Mouse (Mus musculus): ENCODE results near the gene C77080. TPM values are rescaled to one million over a fixed set of nuclear protein-coding genes. Genes with fewer than 3 reads are reported as not detected.
"Not testable (repeated sequence)": the region's sequence is repeated elsewhere in the genome, so short reads cannot be mapped to it uniquely, and the experiment has no call there.

C77080 gene
- total and polyA plus RNA-seq, 2 experiments = 8.9 to 60.7 TPM

GRCm38 (mm10) chr4:129218569-129219175, 42.5 kb downstream of the C77080 start:
- Histone ChIP-seq H3K79me2 (ENCODE audit: control insufficient read depth, insufficient read depth, low read length) (no peaks in the 10 kb centered on the region), H3K4me1 (ENCODE audit: control insufficient read depth, insufficient read depth, low read length) (no peaks in the 10 kb centered on the region), H3K36me3 (ENCODE audit: control insufficient read depth, insufficient read depth, low read length) (peaks cover 40% of the 10 kb centered on the region), H3K9ac (ENCODE audit: low read depth, low read length) (no peak overlapping the region), H3K27ac (replicated peaks; ENCODE audit: insufficient read depth, low read depth, low read length) (no peak overlapping the region), H3K27me3 (ENCODE audit: control insufficient read depth, insufficient read depth, low read length) (no peaks in the 10 kb centered on the region), H3K4me3 (ENCODE audit: insufficient read depth, low read depth, low read length) (no peak overlapping the region)
- WGBS = 84% methylated on average over 7 of the region's 7 CpGs
- no peak for DNase-seq (ENCODE audit: extremely low read depth, low read depth, low spot score)
- TF ChIP-seq POLR2A (IDR thresholded peaks at IDR 0.05; ENCODE audit: extremely low read depth, insufficient read depth, low read length) = no peak
- TF ChIP-seq CTCF (IDR thresholded peaks at IDR 0.05; ENCODE audit: low read depth, low read length) = no peak

GRCm38 (mm10) chr4:129212486-129212885, 48.7 kb downstream of the C77080 start:
- H3K4me3 ChIP-seq (ENCODE audit: insufficient read depth, low read depth, low read length); H3K9ac ChIP-seq (ENCODE audit: low read depth, low read length); H3K27me3 ChIP-seq (ENCODE audit: control insufficient read depth, insufficient read depth, low read length); H3K4me1 ChIP-seq (ENCODE audit: control insufficient read depth, insufficient read depth, low read length); H3K27ac ChIP-seq (replicated peaks; ENCODE audit: insufficient read depth, low read depth, low read length); H3K79me2 ChIP-seq (ENCODE audit: control insufficient read depth, insufficient read depth, low read length); DNase-seq (ENCODE audit: extremely low read depth, low read depth, low spot score): not testable (repeated sequence)
- WGBS = 83% methylated on average over 3 of the region's 3 CpGs
- H3K36me3 ChIP-seq (ENCODE audit: control insufficient read depth, insufficient read depth, low read length) = peaks cover 33% of the 10 kb centered on the region

DNA sequence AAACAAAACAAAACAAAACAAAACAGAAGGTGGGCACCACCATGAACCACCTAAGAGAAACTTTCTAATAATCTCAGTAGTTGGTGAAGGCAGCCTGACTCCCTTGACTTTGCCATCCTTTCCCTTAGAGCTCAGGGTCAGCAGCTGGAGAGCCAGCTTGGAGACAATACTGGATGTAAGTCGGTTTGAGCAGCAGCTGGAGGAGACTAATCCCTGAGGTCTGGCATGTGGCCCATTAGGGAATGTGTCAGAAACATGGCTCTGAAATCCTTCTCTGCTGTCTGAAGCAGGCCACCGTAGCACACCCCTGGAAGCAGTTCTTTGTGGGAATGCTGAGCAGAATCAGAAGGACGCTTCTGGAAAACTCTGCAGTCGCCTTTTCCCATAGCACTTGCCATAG, 49.7 kb downstream of the C77080 start:
- Histone ChIP-seq H3K27me3 (ENCODE audit: control insufficient read depth, insufficient read depth, low read length) (no peaks in the 10 kb centered on the region), H3K79me2 (ENCODE audit: control insufficient read depth, insufficient read depth, low read length) (no peaks in the 10 kb centered on the region), H3K4me1 (ENCODE audit: control insufficient read depth, insufficient read depth, low read length) (no peaks in the 10 kb centered on the region), H3K9ac (ENCODE audit: low read depth, low read length) (no peak overlapping the region), H3K27ac (replicated peaks; ENCODE audit: insufficient read depth, low read depth, low read length) (no peak overlapping the region), H3K36me3 (ENCODE audit: control insufficient read depth, insufficient read depth, low read length) (peaks cover 38% of the 10 kb centered on the region), H3K4me3 (ENCODE audit: insufficient read depth, low read depth, low read length) (no peak overlapping the region)
- no peak for DNase-seq (ENCODE audit: extremely low read depth, low read depth, low spot score)
- no peak for TF ChIP-seq CTCF (IDR thresholded peaks at IDR 0.05; ENCODE audit: low read depth, low read length)
- no peak for TF ChIP-seq POLR2A (IDR thresholded peaks at IDR 0.05; ENCODE audit: extremely low read depth, insufficient read depth, low read length)
- WGBS = 74% methylated on average over 4 of the region's 4 CpGs

GRCm38 (mm10) chr4:129209504-129209903, 51.7 kb downstream of the C77080 start:
- 70% methylated on average over 7 of the region's 7 CpGs for WGBS
- no peak for DNase-seq (ENCODE audit: extremely low read depth, low read depth, low spot score)
- peak; percentile 29; the same call in 1 of the 2 replicates for TF ChIP-seq CTCF (IDR thresholded peaks at IDR 0.05; ENCODE audit: low read depth, low read length)
- no peak for TF ChIP-seq POLR2A (IDR thresholded peaks at IDR 0.05; ENCODE audit: extremely low read depth, insufficient read depth, low read length)
- Histone ChIP-seq H3K9ac (ENCODE audit: low read depth, low read length) (no peak overlapping the region), H3K4me1 (ENCODE audit: control insufficient read depth, insufficient read depth, low read length) (no peaks in the 10 kb centered on the region), H3K4me3 (ENCODE audit: insufficient read depth, low read depth, low read length) (no peak overlapping the region), H3K36me3 (ENCODE audit: control insufficient read depth, insufficient read depth, low read length) (peaks cover 42% of the 10 kb centered on the region), H3K27ac (replicated peaks; ENCODE audit: insufficient read depth, low read depth, low read length) (no peak overlapping the region), H3K79me2 (ENCODE audit: control insufficient read depth, insufficient read depth, low read length) (no peaks in the 10 kb centered on the region), H3K27me3 (ENCODE audit: control insufficient read depth, insufficient read depth, low read length) (no peaks in the 10 kb centered on the region)

- H3K36me3 ChIP-seq (ENCODE audit: control insufficient read depth, insufficient read depth, low read length) = peaks cover 47% of the 10 kb centered on the region
These were observed 54.4 kb downstream of the C77080 start for GRCm38 (mm10) chr4:129206792-129207191.

DNA sequence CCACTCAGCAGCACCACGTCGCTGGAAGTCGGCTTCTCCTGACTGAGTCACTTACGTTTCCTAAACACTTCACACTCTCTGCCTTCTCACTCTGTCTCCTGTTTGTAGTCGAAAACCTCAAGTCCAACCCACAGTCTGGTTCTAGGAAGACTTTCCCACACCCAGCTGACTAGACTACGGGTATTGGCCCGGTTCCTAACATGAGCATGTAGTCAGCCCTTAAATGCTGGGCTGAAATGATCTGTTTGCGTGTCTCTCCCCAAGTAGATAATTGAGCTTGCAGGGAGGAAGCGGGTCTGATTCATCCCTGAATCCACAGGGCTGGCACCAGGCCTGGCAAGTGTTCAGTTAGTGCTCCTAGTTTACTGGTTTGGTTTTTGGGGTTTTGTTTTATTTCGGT, 56.5 kb downstream of the C77080 start:
- Histone ChIP-seq H3K79me2 (ENCODE audit: control insufficient read depth, insufficient read depth, low read length) (no peaks in the 10 kb centered on the region), H3K36me3 (ENCODE audit: control insufficient read depth, insufficient read depth, low read length) (peaks cover 40% of the 10 kb centered on the region), H3K9ac (ENCODE audit: low read depth, low read length) (no peak overlapping the region), H3K4me3 (ENCODE audit: insufficient read depth, low read depth, low read length) (no peak overlapping the region), H3K4me1 (ENCODE audit: control insufficient read depth, insufficient read depth, low read length) (no peaks in the 10 kb centered on the region), H3K27ac (replicated peaks; ENCODE audit: insufficient read depth, low read depth, low read length) (no peak overlapping the region), H3K27me3 (ENCODE audit: control insufficient read depth, insufficient read depth, low read length) (no peaks in the 10 kb centered on the region)
- TF ChIP-seq CTCF (IDR thresholded peaks at IDR 0.05; ENCODE audit: low read depth, low read length) (no peak), POLR2A (IDR thresholded peaks at IDR 0.05; ENCODE audit: extremely low read depth, insufficient read depth, low read length) (no peak)
- WGBS = 94% methylated on average over 10 of the region's 10 CpGs
- no peak for DNase-seq (ENCODE audit: extremely low read depth, low read depth, low spot score)

More at GRCm38 (mm10) chr4:129206792-129207191, 54.4 kb downstream of the C77080 start:
- Histone ChIP-seq H3K9ac (ENCODE audit: low read depth, low read length) (no peak overlapping the region), H3K79me2 (ENCODE audit: control insufficient read depth, insufficient read depth, low read length) (no peaks in the 10 kb centered on the region), H3K4me3 (ENCODE audit: insufficient read depth, low read depth, low read length) (no peak overlapping the region), H3K27ac (replicated peaks; ENCODE audit: insufficient read depth, low read depth, low read length) (peak overlapping the region; percentile 47; the same call in 1 of the 2 replicates), H3K27me3 (ENCODE audit: control insufficient read depth, insufficient read depth, low read length) (no peaks in the 10 kb centered on the region), H3K4me1 (ENCODE audit: control insufficient read depth, insufficient read depth, low read length) (no peaks in the 10 kb centered on the region)
- DNase-seq (ENCODE audit: extremely low read depth, low read depth, low spot score) = peak; percentile 70
- TF ChIP-seq POLR2A (IDR thresholded peaks at IDR 0.05; ENCODE audit: extremely low read depth, insufficient read depth, low read length) = no peak
- no peak for TF ChIP-seq CTCF (IDR thresholded peaks at IDR 0.05; ENCODE audit: low read depth, low read length)
- WGBS = 42% methylated on average over 8 of the region's 8 CpGs
